Mouse (Mus musculus) right cerebral cortex, adult 18-20 months (tissue): ENCODE results near the gene Usp24.
A peak's percentile ranks its signal among the peaks of the same experiment; 100 is the strongest.

Source experiments
- DNase-seq: peaks from one replicate; pipeline ENCODE4 v3.0.0; 2022; ENCODE audit warnings: mixed read lengths

The Usp24 gene

GRCm38 (mm10) chr4:106315921-106316350, at the start of gene Usp24:
Usp24 (plus strand) TSS chr4:106316213.
- peak; percentile 70 for DNase-seq

DNA sequence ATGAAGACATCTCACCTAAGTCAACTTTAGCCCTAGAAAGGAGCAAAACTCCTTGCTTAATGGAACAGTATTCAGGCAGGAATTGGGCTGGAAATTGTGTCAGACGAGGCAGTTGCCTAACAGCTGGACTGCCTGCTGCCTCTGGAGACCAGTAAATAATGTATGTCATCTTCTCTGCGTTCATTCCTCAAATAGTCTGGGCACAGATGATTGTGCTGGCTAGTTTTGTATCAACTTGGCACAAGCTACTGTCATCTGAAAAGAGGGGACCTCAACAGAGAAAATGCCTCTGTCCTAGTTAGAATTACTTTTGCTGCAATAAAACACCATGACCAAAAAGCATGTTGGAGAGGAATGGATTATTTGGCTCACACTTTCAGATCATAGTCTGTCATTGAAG, 39.1 kb upstream of the Usp24 start:
- DNase-seq, result no peak

- DNase-seq, result no peak
These were observed 36.8 kb upstream of the Usp24 start for GRCm38 (mm10) chr4:106279177-106279576.

GRCm38 (mm10) chr4:106281128-106281491, 34.9 kb upstream of the Usp24 start:
- DNase-seq, result no peak

GRCm38 (mm10) chr4:106281492-106282122, 34.4 kb upstream of the Usp24 start:
- DNase-seq, result peak; percentile 38

DNA sequence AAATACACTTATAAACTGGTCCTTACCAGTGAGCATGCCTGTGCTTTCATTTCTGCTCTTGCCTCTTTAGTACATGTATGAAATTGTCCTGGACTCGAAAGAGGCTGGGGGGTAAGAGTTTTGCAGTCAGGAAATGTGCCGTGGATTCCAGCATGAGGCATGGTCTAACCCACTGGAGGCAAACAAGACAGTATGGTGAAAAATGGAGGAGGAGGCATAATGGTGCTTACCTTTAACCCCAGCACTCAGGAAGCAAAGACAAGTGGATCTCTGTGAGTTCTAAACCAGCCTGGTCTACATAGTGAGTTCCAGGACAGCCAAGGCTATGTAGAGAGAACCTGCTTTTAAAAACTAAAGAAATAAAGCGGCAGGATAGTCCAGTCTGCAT, 33.9 kb upstream of the Usp24 start:
- DNase-seq, result no peak

DNA sequence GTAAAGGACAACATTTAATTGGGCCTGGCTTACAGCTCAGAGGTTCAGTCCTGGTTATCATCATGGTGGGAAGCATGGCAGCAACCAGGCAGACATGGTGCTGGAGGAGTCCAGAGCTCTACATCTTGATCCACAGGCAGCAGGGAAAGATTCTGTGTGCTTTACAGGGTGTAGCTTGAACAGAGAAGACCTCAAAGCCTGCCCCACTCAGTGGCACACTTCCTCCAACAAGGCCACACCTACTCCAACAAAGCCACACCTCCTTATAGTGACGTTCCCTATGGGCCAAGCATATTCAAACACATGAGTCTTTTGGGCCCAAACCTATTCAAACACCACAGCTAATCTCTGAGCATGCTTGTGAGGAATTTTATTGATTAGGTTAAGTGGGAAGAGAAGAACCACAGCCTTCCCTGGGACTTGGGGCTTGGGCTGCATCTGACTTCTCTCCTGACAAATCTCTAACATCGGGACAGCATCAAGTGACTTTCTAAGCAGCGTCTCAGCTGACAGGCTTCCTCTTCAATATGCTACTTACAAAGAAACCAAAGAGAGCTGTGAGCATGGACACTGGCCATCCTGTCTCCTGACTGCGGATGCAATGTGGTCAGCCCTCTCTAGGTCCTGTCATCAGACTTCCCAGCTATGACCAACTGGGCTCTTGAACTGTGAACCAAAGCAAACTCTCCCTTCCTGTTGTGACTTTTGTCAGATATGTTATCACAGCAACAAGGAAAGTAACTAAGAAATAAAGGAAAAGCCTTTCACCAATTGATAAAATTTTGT, 28.9 kb upstream of the Usp24 start:
- DNase-seq, result no peak

DNA sequence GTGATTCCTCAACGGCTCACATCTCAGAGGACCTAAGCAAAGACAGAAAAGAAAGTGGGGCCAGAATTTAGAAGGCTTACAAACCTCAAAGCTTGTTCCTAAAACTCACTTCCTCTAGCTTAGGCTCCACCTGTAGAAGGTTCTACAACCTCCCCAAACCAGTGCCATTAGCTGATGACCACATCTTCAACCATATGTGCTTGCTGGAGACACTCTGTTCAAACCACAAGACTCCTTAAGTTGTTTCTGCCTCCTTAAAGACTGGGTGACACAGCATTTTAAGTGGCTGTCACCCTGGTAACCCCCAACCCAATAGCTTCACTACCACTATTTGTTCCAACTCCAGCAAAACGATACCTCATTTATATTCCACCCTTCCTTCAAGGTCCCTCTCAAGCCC, 25.8 kb upstream of the Usp24 start:
- DNase-seq, result no peak

- no peak for DNase-seq
These were observed 23.2 kb upstream of the Usp24 start for GRCm38 (mm10) chr4:106292823-106293222.

DNA sequence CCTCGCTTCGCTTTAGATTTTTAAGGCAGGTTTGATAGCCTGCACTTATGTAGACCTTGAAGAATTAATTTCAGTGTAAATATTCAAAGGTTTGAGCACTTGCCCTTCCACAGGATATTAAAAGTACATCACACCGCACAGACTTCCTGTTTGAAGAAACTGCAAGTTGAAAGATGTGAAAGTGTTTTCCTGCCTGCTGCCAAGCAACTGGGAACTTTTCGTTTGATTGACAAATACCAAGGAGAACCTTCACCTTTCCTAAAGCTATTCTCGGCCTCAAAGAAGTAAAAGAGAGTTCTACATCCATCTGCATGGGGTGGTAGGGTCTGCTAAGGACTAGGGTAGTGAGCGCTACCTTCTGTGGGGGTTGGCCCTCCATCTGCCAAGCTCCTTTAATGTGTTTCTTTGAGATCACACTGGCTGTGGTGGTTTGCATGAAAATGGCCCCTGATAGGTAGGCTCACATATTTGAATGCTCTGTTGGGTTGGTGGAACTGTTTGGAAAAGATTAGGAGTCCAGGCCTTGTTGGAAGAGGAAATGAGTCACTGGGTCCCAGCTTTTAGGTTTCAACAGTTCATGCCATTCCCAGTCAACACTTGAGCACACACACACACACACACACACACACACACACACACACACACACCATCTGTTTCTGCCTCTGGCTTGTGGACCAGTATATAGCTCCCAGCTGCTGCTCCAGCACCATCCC, 22.5 kb upstream of the Usp24 start:
- no peak for DNase-seq

DNA sequence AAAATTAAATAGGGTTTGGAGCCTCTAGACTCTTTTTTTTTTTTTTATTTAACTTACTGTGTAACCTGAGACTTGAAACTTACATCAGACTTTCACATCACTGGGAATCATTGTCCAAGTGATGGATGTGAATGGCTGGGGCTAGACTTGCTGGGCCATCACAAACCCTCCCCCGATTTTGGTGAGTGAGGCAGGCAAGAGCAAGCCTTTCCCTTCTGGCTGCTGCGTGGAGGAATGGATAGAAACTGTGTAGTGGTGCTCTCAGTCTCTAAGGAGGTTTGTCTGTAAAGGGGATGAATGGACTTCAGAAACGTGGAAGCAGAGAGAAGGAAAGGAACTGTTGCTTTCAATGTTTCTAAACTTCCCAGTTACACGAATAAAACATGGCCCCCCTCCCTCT, 20.3 kb upstream of the Usp24 start:
- no peak for DNase-seq

DNA sequence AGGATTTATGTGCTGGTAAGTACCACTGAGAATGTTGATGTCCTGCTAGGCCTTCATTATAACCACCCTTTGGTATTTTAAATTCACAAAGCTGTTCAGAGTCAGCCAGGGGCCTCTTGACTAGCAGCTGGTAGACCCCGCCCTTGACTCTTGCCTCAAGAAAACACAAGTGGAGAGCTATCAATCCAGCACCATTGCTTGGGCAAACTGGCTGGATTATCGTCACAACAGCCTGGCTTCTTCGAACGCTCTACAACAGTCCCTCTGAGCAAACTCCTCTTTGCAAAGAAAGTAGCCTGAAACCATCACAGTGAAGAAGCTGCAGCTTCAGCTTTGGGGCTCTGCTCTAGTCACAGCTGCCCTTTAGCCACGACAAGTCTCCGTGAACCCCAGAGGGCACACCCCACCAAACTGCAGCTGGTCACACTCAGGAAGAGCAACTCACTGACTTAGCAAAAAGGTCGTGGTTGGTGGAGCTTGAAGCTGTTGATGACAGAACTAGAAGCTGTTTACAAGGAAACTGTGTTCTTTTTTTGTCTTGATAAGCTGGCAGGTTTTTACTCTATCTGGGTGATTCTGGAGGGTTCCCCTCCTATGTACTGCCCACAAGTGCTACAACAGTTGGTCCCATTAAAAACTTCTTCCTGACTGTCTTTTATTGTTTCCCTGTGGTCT, 19.5 kb upstream of the Usp24 start:
- DNase-seq, result no peak

DNA sequence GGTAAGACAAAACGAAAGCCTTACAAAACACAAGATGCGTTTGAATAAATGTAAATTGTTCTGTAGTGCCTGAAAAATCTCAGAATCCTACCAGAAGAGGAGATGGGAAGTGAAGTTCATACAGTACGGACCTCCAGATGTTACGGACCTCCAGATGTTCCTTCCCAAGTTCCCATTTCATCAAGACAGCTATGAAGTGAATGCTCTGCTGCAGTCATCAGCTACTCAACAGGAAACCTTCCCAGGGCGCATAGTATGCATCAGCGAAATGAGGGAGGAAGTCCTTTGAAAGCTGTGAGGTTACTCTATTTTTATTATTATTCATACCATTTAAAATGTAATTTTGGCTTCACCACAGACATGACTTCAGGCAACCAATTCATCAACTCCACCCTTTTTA, 14.7 kb upstream of the Usp24 start:
- DNase-seq, result no peak

- DNase-seq, result no peak
These were observed 7.9 kb upstream of the Usp24 start for GRCm38 (mm10) chr4:106308090-106308489.

GRCm38 (mm10) chr4:106312651-106313050, 3.4 kb upstream of the Usp24 start:
- no peak for DNase-seq

DNA sequence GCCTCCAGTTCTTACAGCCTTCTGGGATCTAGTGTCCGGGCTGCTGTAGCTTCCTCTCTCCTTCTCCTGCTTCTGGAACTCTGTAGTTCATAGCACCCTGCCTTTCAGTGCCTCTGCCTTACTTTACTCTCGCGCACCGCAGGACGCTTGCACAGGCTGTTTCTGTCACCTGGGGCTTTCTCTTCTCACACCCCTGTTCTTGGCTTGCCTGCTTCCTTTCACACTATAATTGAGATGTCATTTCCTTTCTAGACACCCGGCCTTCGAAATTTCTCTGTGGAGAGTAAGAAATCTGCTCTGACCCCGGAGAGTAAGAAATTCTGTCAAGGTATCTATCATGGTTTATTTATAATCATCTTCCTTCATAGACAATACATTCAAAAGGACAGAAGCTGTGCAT, 2.9 kb upstream of the Usp24 start:
- no peak for DNase-seq

GRCm38 (mm10) chr4:106313874-106314273, 2.1 kb upstream of the Usp24 start:
- no peak for DNase-seq

GRCm38 (mm10) chr4:106314291-106314690, 1.7 kb upstream of the Usp24 start:
- DNase-seq, result no peak

DNA sequence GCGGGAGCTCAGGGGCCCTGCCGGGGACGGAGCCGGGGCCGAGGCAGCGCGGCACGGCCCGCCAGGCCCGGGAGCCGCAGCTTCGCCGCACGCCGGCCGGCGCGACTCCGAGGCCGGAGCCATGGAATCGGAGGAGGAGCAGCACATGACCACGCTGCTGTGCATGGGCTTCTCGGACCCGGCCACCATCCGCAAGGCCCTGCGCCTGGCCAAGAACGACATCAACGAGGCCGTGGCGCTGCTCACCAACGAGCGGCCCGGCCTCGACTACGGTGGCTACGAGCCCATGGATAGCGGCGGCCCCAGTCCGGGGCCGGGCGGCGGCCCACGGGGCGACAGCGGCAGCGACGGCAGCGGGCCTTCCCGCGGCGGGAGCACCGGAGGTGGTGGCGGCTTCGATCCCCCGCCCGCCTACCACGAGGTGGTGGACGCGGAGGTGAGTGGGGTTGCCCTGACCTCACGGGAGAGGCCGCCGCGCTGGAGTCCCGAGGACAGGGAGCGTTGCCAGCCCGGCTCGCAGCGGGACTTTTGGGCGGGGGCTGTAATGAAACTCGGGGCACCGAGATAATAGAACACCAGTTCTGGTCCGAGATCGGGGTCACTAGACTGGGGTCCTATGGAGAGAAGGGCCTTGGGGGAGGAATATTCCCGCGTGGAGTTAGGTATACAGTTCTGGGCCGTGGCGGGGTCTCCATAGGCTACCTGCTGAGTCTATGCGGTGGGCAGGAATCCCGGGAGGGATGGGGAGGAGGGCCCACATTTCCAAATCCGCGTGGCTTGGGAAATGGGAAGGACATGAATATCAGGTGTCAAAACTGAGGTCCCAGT, 552 bp downstream of the Usp24 start:
- DNase-seq, result peak; percentile 43

DNA sequence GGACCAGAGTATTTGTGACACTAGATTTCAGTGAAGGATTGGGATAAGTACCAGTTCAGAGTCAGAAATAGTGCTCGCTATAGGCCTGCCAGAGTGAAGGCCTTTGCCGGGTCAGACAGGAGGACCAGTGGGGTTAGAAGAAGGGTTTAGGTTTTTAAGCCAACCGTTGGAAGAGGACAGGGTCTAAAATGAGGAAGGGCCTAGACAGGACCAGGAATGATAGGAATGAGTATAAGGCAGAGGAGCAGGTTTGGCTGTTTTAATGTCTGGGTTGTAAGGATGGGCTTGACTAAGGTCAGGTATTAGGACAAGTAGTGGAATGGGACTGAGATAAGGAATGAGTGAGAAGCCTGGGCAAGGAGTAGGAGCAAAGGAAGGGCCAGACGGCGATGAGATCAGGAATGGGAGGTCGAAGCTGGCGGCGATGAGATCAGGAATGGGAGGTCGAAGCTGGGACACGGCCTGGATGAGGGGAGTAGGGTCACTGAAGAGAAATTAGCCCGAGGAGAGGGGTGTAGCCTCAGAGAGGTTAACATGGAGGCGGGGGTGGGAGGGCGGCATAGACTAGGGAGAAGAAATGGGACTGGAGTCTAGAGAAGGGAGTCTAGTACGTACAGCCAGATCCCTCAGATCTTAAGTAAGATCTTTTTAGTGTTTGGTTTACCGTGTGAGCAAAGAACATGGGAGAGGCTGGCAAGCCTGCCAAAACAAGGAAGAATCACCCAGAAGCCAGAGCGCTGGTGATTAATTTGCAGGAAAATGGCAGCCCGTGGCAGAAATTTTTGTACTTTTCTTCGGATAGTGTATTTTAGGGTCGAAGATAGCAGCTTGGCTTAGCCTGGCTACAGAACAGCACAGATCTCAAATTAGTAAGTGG, 1.4 kb downstream of the Usp24 start:
- DNase-seq, result no peak

DNA sequence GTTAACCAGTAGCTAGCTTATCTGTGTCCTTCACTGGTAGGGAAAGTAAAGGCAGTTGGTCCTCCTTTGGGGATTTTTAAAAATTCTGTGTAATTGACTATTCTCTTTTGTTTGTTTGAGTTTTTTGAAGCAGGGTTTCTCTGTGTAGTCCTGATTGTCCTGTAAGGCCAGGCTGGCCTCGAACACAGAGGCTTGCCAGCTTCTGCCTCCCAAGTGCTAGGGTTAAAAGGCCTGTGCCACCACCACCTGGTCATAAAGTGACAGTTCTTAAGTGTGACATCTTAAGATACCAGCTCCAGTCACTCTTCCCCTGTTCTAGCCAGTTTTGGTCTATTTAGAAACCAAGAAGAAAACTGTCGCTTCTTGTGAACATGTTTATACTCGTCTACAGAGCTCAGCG, 2.2 kb downstream of the Usp24 start:
- no peak for DNase-seq

- DNase-seq, result no peak
These were observed 3.0 kb downstream of the Usp24 start for GRCm38 (mm10) chr4:106318976-106319375.
